Mouse (Mus musculus) thymus, adult 18-20 months (tissue): ENCODE data around the gene Vmn2r25.
"Not testable (repeated sequence)": the region's sequence is repeated elsewhere in the genome, so short reads cannot be mapped to it uniquely, and the experiment has no call there.

ENCODE experiments used
- DNase-seq, 2 experiments: peaks; one replicate each; pipeline ENCODE4 v3.0.0; 2022; ENCODE audit warnings: mixed read lengths in 2 of 2

Gene Vmn2r25

GRCm38 (mm10) chr6:123853363-123853762 lies at the start of gene Vmn2r25:
Gene Vmn2r25 (minus strand): TSS chr6:123853463.
- DNase-seq: not testable (repeated sequence)

GRCm38 (mm10) chr6:123819951-123820350 lies 33.3 kb downstream of the Vmn2r25 start:
- no peak for DNase-seq

GRCm38 (mm10) chr6:123810291-123810690 lies 43.0 kb downstream of the Vmn2r25 start:
- not testable (repeated sequence) for DNase-seq

GRCm38 (mm10) chr6:123793746-123794145 lies 59.5 kb downstream of the Vmn2r25 start:
- no peak for DNase-seq

- no peak for DNase-seq
These were observed 68.4 kb downstream of the Vmn2r25 start for GRCm38 (mm10) chr6:123784857-123785256.

GRCm38 (mm10) chr6:123778579-123778978 lies 74.7 kb downstream of the Vmn2r25 start, which contains the start of gene Vmn2r24:
Gene Vmn2r24 (plus strand): TSS chr6:123778879.
- DNase-seq: no peak
